Mouse (Mus musculus) heart, embryonic 15.5 days (tissue): ENCODE results near the gene Gm9887. TPM values are rescaled to one million over a fixed set of nuclear protein-coding genes. Genes with fewer than 3 reads are reported as not detected.
A peak's percentile ranks its signal among the peaks of the same experiment; 100 is the strongest.

Source experiments
- ATAC-seq: fragments of 200-750 bp; cut with Nextera tagmentation; replicated peaks from 2 replicates; pipeline ENCODE4 v1.8.0; 2017; ENCODE audit warnings: low read depth, moderate TSS enrichment; ENCODE audit not compliant: insufficient number of reproducible peaks, insufficient read depth, low FRiP score
- H3K27ac ChIP-seq: fragments of 300-500 bp; sonication (generic); 2 replicates; pipeline ENCODE4 v1.5.1; 2015; ENCODE audit warnings: mild to moderate bottlenecking, inconsistent platforms
- H3K27me3 ChIP-seq: fragments of 300-500 bp; sonication (generic); 2 replicates; pipeline ENCODE4 v1.6.1; 2015; ENCODE audit warnings: inconsistent platforms
- H3K36me3 ChIP-seq: fragments of 300-500 bp; sonication (generic); 2 replicates; pipeline ENCODE4 v1.6.1; 2015; ENCODE audit warnings: mild to moderate bottlenecking, inconsistent platforms
- H3K4me1 ChIP-seq: fragments of 300-500 bp; sonication (generic); replicated peaks from 2 replicates; pipeline ENCODE4 v1.6.1; 2015; ENCODE audit warnings: inconsistent platforms
- H3K4me2 ChIP-seq: fragments of 300-500 bp; sonication (generic); 2 replicates; pipeline ENCODE4 v1.6.1; 2015; ENCODE audit warnings: inconsistent platforms, mild to moderate bottlenecking, moderate library complexity
- H3K4me3 ChIP-seq: fragments of 300-500 bp; sonication (generic); 2 replicates; pipeline ENCODE4 v1.5.1; 2015; ENCODE audit warnings: mild to moderate bottlenecking, inconsistent platforms
- H3K9ac ChIP-seq: fragments of 300-500 bp; sonication (generic); 2 replicates; pipeline ENCODE4 v1.6.1; 2015; ENCODE audit warnings: mild to moderate bottlenecking, inconsistent platforms
- H3K9me3 ChIP-seq: fragments of 300-500 bp; sonication (generic); replicated peaks from 2 replicates; pipeline ENCODE4 v1.6.1; 2016; ENCODE audit warnings: inconsistent platforms
- WGBS: fragments of 180-500 bp; shearing (Covaris S2); methylation state at CpG from one replicate; pipeline ENCODE4 v1.1.7; 2015; ENCODE audit warnings: mixed read lengths; 5-methylcytosine and 5-hydroxymethylcytosine counted together
- polyA plus RNA-seq: library from polyadenylated mRNA; unstranded; fragments of >200 nt; fragmentation: Nextera tagmentation; extraction: Ambion mirVana; gene quantifications from 2 replicates; pipeline ENCODE4 v1.2.1, GENCODE M21; 2015

Gm9887 gene
- 1.1 and 1.5 TPM in 2 replicates for polyA plus RNA-seq

GRCm38 (mm10) chr12:69371854-69372671 is at the start of gene Gm9887, which contains the start of gene Arf6:
Gene Gm9887 (minus strand): TSS chr12:69372458.
Gene Arf6 (plus strand): TSS chr12:69372150.
- peak within 1 kb of the TSS; percentile 98 for H3K4me3 ChIP-seq
- H3K27ac ChIP-seq: peak within 1 kb of the TSS; percentile 99
- no peaks in the 10 kb centered on the region for H3K9me3 ChIP-seq
- H3K9ac ChIP-seq: peak within 1 kb of the TSS; percentile 100
- H3K36me3 ChIP-seq: no peaks in the 10 kb centered on the region; the same call in 1 of the 2 replicates
- H3K27me3 ChIP-seq: no peaks in the 10 kb centered on the region
- ATAC-seq: peak; percentile 92
- H3K4me1 ChIP-seq: peaks cover 20% of the 10 kb centered on the region
- under 1% methylated on average over 85 of the region's 121 CpGs for WGBS
- peak within 1 kb of the TSS; percentile 87 for H3K4me2 ChIP-seq

GRCm38 (mm10) chr12:69420716-69421115 is 48.5 kb upstream of the Gm9887 start:
- Histone ChIP-seq H3K36me3 (no peaks in the 10 kb centered on the region), H3K27ac (no peak overlapping the region), H3K4me2 (no peak overlapping the region), H3K4me3 (no peak overlapping the region), H3K27me3 (no peaks in the 10 kb centered on the region), H3K4me1 (peaks cover 13% of the 10 kb centered on the region), H3K9me3 (no peaks in the 10 kb centered on the region), H3K9ac (no peak overlapping the region)
- ATAC-seq: no peak
- WGBS: 67% methylated on average over 3 of the region's 3 CpGs

- Histone ChIP-seq H3K9ac (no peak overlapping the region), H3K4me1 (peaks cover 7% of the 10 kb centered on the region), H3K27ac (no peak overlapping the region), H3K4me3 (no peak overlapping the region), H3K36me3 (no peaks in the 10 kb centered on the region), H3K9me3 (no peaks in the 10 kb centered on the region), H3K27me3 (no peaks in the 10 kb centered on the region), H3K4me2 (no peak overlapping the region)
- ATAC-seq: no peak
- 81% methylated on average over 4 of the region's 4 CpGs for WGBS
Observed at GRCm38 (mm10) chr12:69419606-69420005, 47.3 kb upstream of the Gm9887 start.

GRCm38 (mm10) chr12:69419017-69419605 is 46.9 kb upstream of the Gm9887 start:
- Histone ChIP-seq H3K27ac (no peak overlapping the region), H3K36me3 (no peaks in the 10 kb centered on the region), H3K9ac (no peak overlapping the region), H3K4me3 (no peak overlapping the region), H3K9me3 (no peaks in the 10 kb centered on the region), H3K4me1 (peaks cover 4% of the 10 kb centered on the region), H3K27me3 (no peaks in the 10 kb centered on the region), H3K4me2 (no peak overlapping the region)
- no peak for ATAC-seq
- 77% methylated on average over 14 of the region's 14 CpGs for WGBS

GRCm38 (mm10) chr12:69418606-69419005 is 46.3 kb upstream of the Gm9887 start:
- 86% methylated on average over 13 of the region's 13 CpGs for WGBS
- Histone ChIP-seq H3K9ac (no peak overlapping the region), H3K4me3 (no peak overlapping the region)

GRCm38 (mm10) chr12:69417701-69418291 is 45.5 kb upstream of the Gm9887 start:
- H3K27me3 ChIP-seq: no peaks in the 10 kb centered on the region
- H3K9me3 ChIP-seq: no peaks in the 10 kb centered on the region
- WGBS: 54% methylated on average over 9 of the region's 9 CpGs
- no peaks in the 10 kb centered on the region for H3K36me3 ChIP-seq
- peaks cover under 1% of the 10 kb centered on the region; the same call in 1 of the 2 replicates for H3K4me1 ChIP-seq
- no peak overlapping the region for H3K4me3 ChIP-seq
- no peak overlapping the region for H3K9ac ChIP-seq
- no peak overlapping the region for H3K4me2 ChIP-seq
- no peak overlapping the region for H3K27ac ChIP-seq
- ATAC-seq: no peak

More at GRCm38 (mm10) chr12:69418606-69419005, 46.3 kb upstream of the Gm9887 start:
- Histone ChIP-seq H3K36me3 (no peaks in the 10 kb centered on the region), H3K9me3 (no peaks in the 10 kb centered on the region), H3K4me2 (no peak overlapping the region), H3K27ac (no peak overlapping the region), H3K4me1 (peaks cover 4% of the 10 kb centered on the region), H3K27me3 (no peaks in the 10 kb centered on the region)
- ATAC-seq: no peak

GRCm38 (mm10) chr12:69416793-69417192 is 44.5 kb upstream of the Gm9887 start:
- Histone ChIP-seq H3K9ac (no peak overlapping the region), H3K4me2 (no peak overlapping the region), H3K4me3 (no peak overlapping the region), H3K36me3 (no peaks in the 10 kb centered on the region), H3K9me3 (no peaks in the 10 kb centered on the region), H3K4me1 (no peaks in the 10 kb centered on the region), H3K27me3 (no peaks in the 10 kb centered on the region), H3K27ac (no peak overlapping the region)
- 62% methylated on average over 7 of the region's 7 CpGs for WGBS
- no peak for ATAC-seq

GRCm38 (mm10) chr12:69414826-69415572 is 42.7 kb upstream of the Gm9887 start:
- H3K27ac ChIP-seq: no peak overlapping the region
- no peaks in the 10 kb centered on the region for H3K36me3 ChIP-seq
- 60% methylated on average over 4 of the region's 4 CpGs for WGBS
- no peak overlapping the region for H3K4me2 ChIP-seq
- no peak for ATAC-seq
- no peak overlapping the region for H3K9ac ChIP-seq
- no peaks in the 10 kb centered on the region for H3K4me1 ChIP-seq
- H3K4me3 ChIP-seq: no peak overlapping the region
- no peaks in the 10 kb centered on the region for H3K9me3 ChIP-seq
- no peaks in the 10 kb centered on the region for H3K27me3 ChIP-seq

- ATAC-seq: no peak
Observed at GRCm38 (mm10) chr12:69413303-69413702, 41.0 kb upstream of the Gm9887 start.

GRCm38 (mm10) chr12:69411936-69412335 is 39.7 kb upstream of the Gm9887 start:
- no peak for ATAC-seq
- no peak overlapping the region for H3K4me2 ChIP-seq

More at GRCm38 (mm10) chr12:69413303-69413702, 41.0 kb upstream of the Gm9887 start:
- Histone ChIP-seq H3K36me3 (no peaks in the 10 kb centered on the region), H3K9ac (no peak overlapping the region), H3K4me1 (no peaks in the 10 kb centered on the region), H3K4me3 (no peak overlapping the region), H3K27me3 (no peaks in the 10 kb centered on the region), H3K9me3 (no peaks in the 10 kb centered on the region), H3K27ac (no peak overlapping the region), H3K4me2 (no peak overlapping the region)
- WGBS: 53% methylated on average over 3 of the region's 3 CpGs

GRCm38 (mm10) chr12:69410767-69411166 is 38.5 kb upstream of the Gm9887 start:
- no peak overlapping the region for H3K9ac ChIP-seq
- no peaks in the 10 kb centered on the region for H3K9me3 ChIP-seq
- H3K36me3 ChIP-seq: no peaks in the 10 kb centered on the region
- no peak for ATAC-seq
- 57% methylated on average over 5 of the region's 5 CpGs for WGBS
- H3K4me3 ChIP-seq: no peak overlapping the region
- no peak overlapping the region for H3K27ac ChIP-seq
- H3K4me1 ChIP-seq: no peaks in the 10 kb centered on the region
- no peaks in the 10 kb centered on the region for H3K27me3 ChIP-seq
- no peak overlapping the region for H3K4me2 ChIP-seq

More at GRCm38 (mm10) chr12:69411936-69412335, 39.7 kb upstream of the Gm9887 start:
- 54% methylated on average over 4 of the region's 4 CpGs for WGBS
- H3K4me3 ChIP-seq: no peak overlapping the region
- H3K27me3 ChIP-seq: no peaks in the 10 kb centered on the region
- no peak overlapping the region for H3K9ac ChIP-seq
- no peak overlapping the region for H3K27ac ChIP-seq
- H3K9me3 ChIP-seq: no peaks in the 10 kb centered on the region
- no peaks in the 10 kb centered on the region for H3K4me1 ChIP-seq
- H3K36me3 ChIP-seq: no peaks in the 10 kb centered on the region
